Mouse (Mus musculus) cortical plate, adult 2 months (tissue): ENCODE data around the gene Olfr56.

Source experiments
- CTCF ChIP-seq: fragments of 200-500 bp; IDR thresholded peaks from 2 replicates; pipeline ENCODE4 v1.5.1; 2011; ENCODE audit warnings: mild to moderate bottlenecking, control low read depth, low read length; ENCODE audit not compliant: insufficient read depth; ENCODE audit errors: extremely low read depth
- POLR2A ChIP-seq: fragments of 200-500 bp; IDR thresholded peaks from 2 replicates; pipeline ENCODE4 v1.6.1; 2011; ENCODE audit warnings: mild to moderate bottlenecking, low read length, control low read depth; ENCODE audit not compliant: insufficient read depth; ENCODE audit errors: extremely low read depth

DNA sequence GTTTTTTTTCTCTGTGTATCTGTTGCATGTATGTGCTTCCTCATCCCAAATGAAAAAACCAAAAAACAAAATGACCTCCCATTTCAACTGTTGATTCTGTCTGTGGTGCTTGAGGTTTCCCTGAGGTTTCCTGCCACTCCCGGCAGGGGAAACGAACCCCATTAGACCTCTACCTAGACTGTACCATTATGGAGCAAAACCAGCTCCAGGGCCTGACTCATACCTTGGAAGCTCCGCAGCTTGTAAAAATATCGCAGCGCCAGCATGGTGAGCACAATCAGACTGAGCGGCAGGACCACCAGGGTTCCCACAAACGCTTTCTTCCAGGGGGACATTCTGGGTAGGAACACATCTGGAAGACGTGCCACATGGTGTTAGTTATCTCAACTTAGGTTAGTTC lies 196.7 kb downstream of the Olfr56 start:
- no peak for TF ChIP-seq CTCF
- TF ChIP-seq POLR2A: no peak
